8 mouse cellular contexts compared by ENCODE assay signal in genomic region chr1:178337551-178338317, GRCm38 (mm10). TPM values are rescaled to one million over a fixed set of nuclear protein-coding genes. Genes with fewer than 3 reads are reported as not detected.
DNase-seq lines count a peak whose midpoint lies in the region; ATAC-seq and TF ChIP-seq lines count a peak whose summit lies in the region.

Hnrnpu (minus strand) TSS chr1:178337797.

- H3K27me3 ChIP-seq in heart, embryonic 11.5 days (ENCODE audit: control insufficient read depth, insufficient read depth, low read length) = no peaks in the 10 kb centered on the region
- no peaks in the 10 kb centered on the region for H3K27me3 ChIP-seq in kidney, postnatal 0 days (ENCODE audit: insufficient read depth, low read length)
- H3K27me3 ChIP-seq in liver, embryonic 11.5 days (replicated peaks; ENCODE audit: control insufficient read depth, insufficient read depth, low read length) = no peaks in the 10 kb centered on the region
- H3K27me3 ChIP-seq in stomach, embryonic 14.5 days (ENCODE audit: control insufficient read depth, insufficient read depth, low read length) = no peaks in the 10 kb centered on the region

- peak; percentile 97 to 99 for DNase-seq in B cell, adult 2 months
- peak; percentile 98 for DNase-seq in brain, adult 2 months (ENCODE audit: low read depth, low spot score)
- DNase-seq in kidney, postnatal 0 days (ENCODE audit: low spot score) = peak; percentile 96
- peak; percentile 95 for DNase-seq in liver, embryonic 11.5 days (ENCODE audit: low spot score)
- DNase-seq in naive thymus-derived CD4-positive, alpha-beta T cell, adult 2 months (ENCODE audit: low read depth) = peak; percentile 96

- WGBS in heart, embryonic 11.5 days (ENCODE audit: insufficient replicate concordance) = under 1% methylated on average over 73 of the region's 73 CpGs
- WGBS in kidney, postnatal 0 days = under 1% methylated on average over 70 of the region's 73 CpGs
- WGBS in liver, embryonic 11.5 days = under 1% methylated on average over 73 of the region's 73 CpGs
- under 1% methylated on average over 73 of the region's 73 CpGs for WGBS in stomach, embryonic 14.5 days

- H3K27ac ChIP-seq in heart, embryonic 11.5 days (ENCODE audit: low read depth, low read length) = peak within 1 kb of the TSS; percentile 100
- peak within 1 kb of the TSS; percentile 100 for H3K27ac ChIP-seq in kidney, postnatal 0 days
- peak within 1 kb of the TSS; percentile 100 for H3K27ac ChIP-seq in liver, embryonic 11.5 days (ENCODE audit: low read depth, low read length)
- peak within 1 kb of the TSS; percentile 100 for H3K27ac ChIP-seq in stomach, embryonic 14.5 days (ENCODE audit: low read length)

- peaks cover 11% of the 10 kb centered on the region for H3K36me3 ChIP-seq in heart, embryonic 11.5 days (ENCODE audit: control insufficient read depth, insufficient read depth, low read length)
- peaks cover 18% of the 10 kb centered on the region; the same call in 1 of the 2 replicates for H3K36me3 ChIP-seq in kidney, postnatal 0 days (ENCODE audit: insufficient read depth, low read length)
- H3K36me3 ChIP-seq in liver, embryonic 11.5 days (ENCODE audit: control insufficient read depth, insufficient read depth, low read length) = peaks cover 15% of the 10 kb centered on the region
- peaks cover 21% of the 10 kb centered on the region for H3K36me3 ChIP-seq in stomach, embryonic 14.5 days (ENCODE audit: control insufficient read depth, insufficient read depth, low read length)

- H3K4me1 ChIP-seq in heart, embryonic 11.5 days (ENCODE audit: control insufficient read depth, insufficient read depth, low read length) = peaks cover 15% of the 10 kb centered on the region; the same call in 1 of the 2 replicates
- H3K4me1 ChIP-seq in kidney, postnatal 0 days (replicated peaks; ENCODE audit: insufficient read depth, low read length) = peaks cover 8% of the 10 kb centered on the region; the same call in 1 of the 2 replicates
- peaks cover 14% of the 10 kb centered on the region for H3K4me1 ChIP-seq in liver, embryonic 11.5 days (replicated peaks; ENCODE audit: control insufficient read depth, insufficient read depth, low read length)
- H3K4me1 ChIP-seq in stomach, embryonic 14.5 days (ENCODE audit: control insufficient read depth, insufficient read depth, low read length) = peaks cover 6% of the 10 kb centered on the region; the same call in 1 of the 2 replicates

- TF ChIP-seq CTCF in kidney, postnatal 0 days (IDR thresholded peaks at IDR 0.05; ENCODE audit: low read depth) = 0 out of 2 replicates have a peak, but pooled peaks have one; percentile 2

- peak within 1 kb of the TSS; percentile 100 for H3K9ac ChIP-seq in heart, embryonic 11.5 days (ENCODE audit: low read depth, low read length)
- peak within 1 kb of the TSS; percentile 100 for H3K9ac ChIP-seq in kidney, postnatal 0 days (ENCODE audit: low read depth, low read length)
- peak within 1 kb of the TSS; percentile 100 for H3K9ac ChIP-seq in liver, embryonic 11.5 days (ENCODE audit: low read depth, low read length)
- H3K9ac ChIP-seq in stomach, embryonic 14.5 days (replicated peaks; ENCODE audit: low read depth, low read length) = peak within 1 kb of the TSS; percentile 100

- peak; percentile 81 for ATAC-seq in erythroblast, adult 5-6 weeks (replicated peaks; ENCODE audit: low FRiP score, poor library complexity, severe bottlenecking)
- ATAC-seq in heart, embryonic 11.5 days (replicated peaks; ENCODE audit: insufficient number of reproducible peaks, low FRiP score, low TSS enrichment) = peak; percentile 93
- peak; percentile 90 for ATAC-seq in kidney, postnatal 0 days (replicated peaks; ENCODE audit: low FRiP score, low read depth)
- peak; percentile 84 for ATAC-seq in liver, embryonic 11.5 days (replicated peaks; ENCODE audit: low FRiP score)
- ATAC-seq in stomach, embryonic 14.5 days (ENCODE audit: insufficient number of reproducible peaks, insufficient read depth, low FRiP score, low read depth) = peak; percentile 87

- H3K4me2 ChIP-seq in heart, embryonic 11.5 days = peak within 1 kb of the TSS; percentile 77
- H3K4me2 ChIP-seq in kidney, postnatal 0 days (ENCODE audit: low read length) = peak within 1 kb of the TSS; percentile 83
- H3K4me2 ChIP-seq in liver, embryonic 11.5 days = peak within 1 kb of the TSS; percentile 82
- H3K4me2 ChIP-seq in stomach, embryonic 14.5 days (replicated peaks; ENCODE audit: low read depth, low read length) = peak within 1 kb of the TSS; percentile 56

- no peaks in the 10 kb centered on the region for H3K9me3 ChIP-seq in heart, embryonic 11.5 days (replicated peaks; ENCODE audit: control insufficient read depth, low read length)
- H3K9me3 ChIP-seq in kidney, postnatal 0 days (replicated peaks; ENCODE audit: low read length) = no peaks in the 10 kb centered on the region
- H3K9me3 ChIP-seq in liver, embryonic 11.5 days (ENCODE audit: control insufficient read depth, low read length) = no peaks in the 10 kb centered on the region
- H3K9me3 ChIP-seq in stomach, embryonic 14.5 days (ENCODE audit: control insufficient read depth, low read depth, low read length) = no peaks in the 10 kb centered on the region

- peak within 1 kb of the TSS; percentile 100 for H3K4me3 ChIP-seq in heart, embryonic 11.5 days (ENCODE audit: low read depth, low read length)
- H3K4me3 ChIP-seq in kidney, postnatal 0 days (replicated peaks; ENCODE audit: low read depth, low read length) = peak within 1 kb of the TSS; percentile 100
- peak within 1 kb of the TSS; percentile 100 for H3K4me3 ChIP-seq in liver, embryonic 11.5 days (ENCODE audit: low read depth, low read length)
- peak within 1 kb of the TSS; percentile 99 for H3K4me3 ChIP-seq in stomach, embryonic 14.5 days (ENCODE audit: low read depth, low read length)

RNA-seq across cellular contexts. Expression of gene Hnrnpu, which starts in this region (rescaled TPM):
- total RNA-seq in erythroblast, adult 5-6 weeks (2015; ENCODE audit: low replicate concordance) = 125 and 168 TPM in 2 replicates
- total RNA-seq in erythroblast, adult 5-6 weeks (2017; ENCODE audit: low replicate concordance) = 167 and 210 TPM in 2 replicates
- polyA plus RNA-seq in heart, embryonic 11.5 days (2014; fragmentation: Nextera tagmentation; extraction: Ambion mirVana) = 379 and 381 TPM in 2 replicates
- 274 and 302 TPM in 2 replicates for polyA plus RNA-seq in kidney, postnatal 0 days (2015; fragmentation: Nextera tagmentation; extraction: Ambion mirVana)
- polyA plus RNA-seq in liver, embryonic 11.5 days (2014; fragmentation: Nextera tagmentation; extraction: Ambion mirVana) = 571 and 620 TPM in 2 replicates
- polyA plus RNA-seq in stomach, embryonic 14.5 days (2014; fragmentation: Nextera tagmentation; extraction: Ambion mirVana) = 364 and 458 TPM in 2 replicates

Comparison
In these comparisons a context has a peak if more than half of its experiments do, and no peak if none do; other contexts are left out.
1. Peak in every context shown above with its lines: DNase-seq, ATAC-seq, H3K4me3 ChIP-seq and H3K27ac ChIP-seq.